Mouse (Mus musculus) fibroblast of lung, adult 2 months (primary cell): ENCODE measurements around the gene AI481877.
A peak's percentile ranks its signal among the peaks of the same experiment; 100 is the strongest.

Experiments used
- DNase-seq: peaks from one replicate; pipeline ENCODE4 v3.0.0-alpha.2; 2011; ENCODE audit warnings: low read depth

AI481877 gene

GRCm38 (mm10) chr4:59125053-59125452 is 13.7 kb downstream of the AI481877 start:
- no peak for DNase-seq

DNA sequence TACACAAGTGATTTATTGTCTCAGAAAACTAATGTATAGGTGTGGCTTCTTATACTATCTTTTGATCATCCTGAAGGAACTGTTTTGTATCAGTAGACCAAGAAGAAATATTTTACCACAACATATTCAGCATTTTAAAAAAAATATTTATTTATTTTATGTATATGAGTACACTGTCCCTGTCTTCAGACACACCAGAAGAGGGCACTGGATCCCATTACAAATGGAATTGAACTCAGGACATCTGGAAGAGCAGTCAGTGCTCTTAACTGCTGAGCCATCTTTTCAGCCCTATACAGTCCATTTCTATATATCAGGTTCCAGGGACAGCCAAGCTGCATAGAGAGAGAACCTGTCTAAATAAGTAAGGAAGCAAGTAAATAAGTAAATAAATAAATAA is 15.2 kb downstream of the AI481877 start:
- no peak for DNase-seq

GRCm38 (mm10) chr4:59117644-59118495 is 20.9 kb downstream of the AI481877 start:
- DNase-seq: no peak

GRCm38 (mm10) chr4:59108721-59109120 is 30.1 kb downstream of the AI481877 start:
- no peak for DNase-seq

GRCm38 (mm10) chr4:59107886-59108285 is 30.9 kb downstream of the AI481877 start:
- DNase-seq: no peak

GRCm38 (mm10) chr4:59106661-59107060 is 32.1 kb downstream of the AI481877 start:
- no peak for DNase-seq

GRCm38 (mm10) chr4:59104166-59104565 is 34.6 kb downstream of the AI481877 start:
- no peak for DNase-seq

DNA sequence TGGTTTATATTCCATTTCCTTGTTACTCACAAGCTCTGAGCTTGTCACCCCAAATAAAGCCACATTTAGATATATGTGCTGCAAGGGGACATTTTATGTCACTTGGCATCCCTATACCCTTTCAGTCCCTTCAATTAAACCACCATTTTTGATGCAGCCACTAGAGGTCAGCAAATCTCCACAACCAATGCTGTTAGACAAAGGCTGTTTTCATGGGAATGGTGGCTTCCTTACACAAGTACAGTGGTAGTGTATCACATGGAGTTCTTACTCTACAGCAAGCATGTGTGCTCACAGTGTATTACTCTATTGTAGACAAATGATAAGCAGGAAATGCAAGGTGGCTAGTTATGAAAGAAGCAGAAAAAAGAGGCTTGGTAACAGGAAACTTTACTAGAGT is 42.4 kb downstream of the AI481877 start:
- DNase-seq: peak; percentile 62

GRCm38 (mm10) chr4:59089391-59089790 is 49.4 kb downstream of the AI481877 start:
- no peak for DNase-seq

DNA sequence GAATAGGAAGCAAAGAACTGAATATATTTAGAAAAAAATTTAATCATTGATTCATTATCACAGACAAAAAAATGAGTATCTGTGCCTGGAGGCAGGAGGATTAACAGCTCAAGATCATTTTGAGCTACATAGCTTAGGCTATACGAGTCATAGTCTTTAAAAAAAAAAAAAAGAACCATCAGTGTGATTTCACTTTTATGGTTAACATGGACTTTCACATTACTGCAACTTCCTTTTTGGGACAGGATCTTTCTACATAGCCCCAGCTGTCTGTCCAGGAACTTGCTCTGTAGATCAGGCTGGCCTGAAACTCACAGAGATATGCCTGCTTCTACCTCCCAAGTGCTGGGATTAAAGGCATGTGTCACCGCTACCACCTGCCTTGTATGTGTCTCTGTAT is 55.4 kb downstream of the AI481877 start:
- DNase-seq: no peak

DNA sequence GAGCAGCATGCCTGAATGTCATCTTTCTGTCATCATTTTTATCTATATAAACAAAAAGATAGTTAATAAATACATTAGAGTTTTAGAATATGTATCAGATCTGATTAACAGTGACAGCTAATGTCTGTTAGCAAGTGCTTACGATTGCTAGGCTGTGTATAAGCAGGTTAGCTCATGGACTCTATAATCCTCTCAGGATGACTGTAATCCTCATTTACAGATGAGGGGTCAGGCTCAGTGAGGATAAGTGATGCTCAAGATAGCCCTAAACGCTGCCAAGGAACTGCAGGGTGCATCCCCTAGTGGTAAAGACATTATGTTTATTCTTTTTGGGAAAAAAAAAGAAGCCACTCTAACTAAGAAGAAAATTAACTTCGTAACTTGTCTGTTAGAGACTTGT is 69.5 kb downstream of the AI481877 start:
- DNase-seq: no peak

GRCm38 (mm10) chr4:59062526-59062925 is 76.3 kb downstream of the AI481877 start:
- DNase-seq: no peak

DNA sequence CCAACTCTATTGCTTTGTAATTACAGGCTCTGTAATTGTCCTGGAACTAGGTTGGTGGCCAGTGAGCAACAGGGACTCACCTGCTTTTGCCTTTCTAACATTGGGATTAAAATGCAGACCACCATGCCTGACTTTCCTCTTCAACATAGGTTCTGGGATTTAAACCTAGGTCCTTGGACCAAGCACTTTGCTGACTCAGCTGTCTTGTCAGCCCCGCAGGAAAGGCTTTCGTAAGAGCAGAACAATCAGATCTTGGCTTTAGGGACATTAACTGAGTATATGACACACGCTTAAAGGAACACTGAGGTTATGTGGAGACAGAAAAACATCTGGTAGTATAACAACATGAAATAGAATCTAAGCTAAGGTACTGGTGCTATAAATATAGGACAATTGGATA is 80.9 kb downstream of the AI481877 start:
- DNase-seq: no peak

DNA sequence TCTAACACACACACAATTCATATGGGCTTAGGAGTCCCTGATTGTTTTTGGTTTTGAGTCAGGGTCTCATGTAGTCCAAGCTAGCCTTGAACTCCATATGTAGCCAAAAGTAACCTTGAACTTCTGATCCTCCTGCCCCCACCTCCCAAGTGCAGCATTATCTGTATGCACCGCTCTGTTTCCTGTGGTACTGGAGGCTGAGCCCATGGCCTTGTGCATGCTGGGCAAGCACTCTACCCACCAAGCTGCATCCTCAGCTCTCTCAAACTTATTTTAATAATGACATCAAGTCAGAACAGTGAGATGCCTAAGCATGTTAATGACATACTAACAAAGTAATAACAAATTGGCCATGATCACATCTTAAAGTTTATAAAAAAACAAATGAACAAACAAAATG is 87.7 kb downstream of the AI481877 start:
- DNase-seq: no peak

- no peak for DNase-seq
Measured at GRCm38 (mm10) chr4:59047222-59047621, 91.6 kb downstream of the AI481877 start.

GRCm38 (mm10) chr4:59043891-59044290 is 94.9 kb downstream of the AI481877 start:
- no peak for DNase-seq

DNA sequence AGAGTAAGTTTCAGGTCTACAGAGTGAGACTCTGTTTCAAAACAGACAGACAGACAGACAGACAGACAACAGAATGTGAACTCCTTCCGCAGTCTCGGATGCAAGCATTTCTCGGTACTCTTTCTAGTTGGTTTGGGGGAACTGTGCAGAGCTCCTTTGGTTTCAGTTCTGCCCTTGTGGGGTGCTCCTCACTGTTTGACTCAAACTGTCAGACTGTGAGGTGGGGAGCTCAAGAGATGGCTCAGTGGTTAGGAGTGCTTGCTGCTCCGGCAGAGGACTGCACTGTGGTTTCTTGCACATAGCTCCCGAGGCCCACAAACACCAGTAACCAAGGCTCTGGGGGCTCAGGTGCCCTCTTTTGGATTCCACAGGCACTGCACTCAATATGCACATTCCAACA is 95.7 kb downstream of the AI481877 start:
- DNase-seq: no peak

DNA sequence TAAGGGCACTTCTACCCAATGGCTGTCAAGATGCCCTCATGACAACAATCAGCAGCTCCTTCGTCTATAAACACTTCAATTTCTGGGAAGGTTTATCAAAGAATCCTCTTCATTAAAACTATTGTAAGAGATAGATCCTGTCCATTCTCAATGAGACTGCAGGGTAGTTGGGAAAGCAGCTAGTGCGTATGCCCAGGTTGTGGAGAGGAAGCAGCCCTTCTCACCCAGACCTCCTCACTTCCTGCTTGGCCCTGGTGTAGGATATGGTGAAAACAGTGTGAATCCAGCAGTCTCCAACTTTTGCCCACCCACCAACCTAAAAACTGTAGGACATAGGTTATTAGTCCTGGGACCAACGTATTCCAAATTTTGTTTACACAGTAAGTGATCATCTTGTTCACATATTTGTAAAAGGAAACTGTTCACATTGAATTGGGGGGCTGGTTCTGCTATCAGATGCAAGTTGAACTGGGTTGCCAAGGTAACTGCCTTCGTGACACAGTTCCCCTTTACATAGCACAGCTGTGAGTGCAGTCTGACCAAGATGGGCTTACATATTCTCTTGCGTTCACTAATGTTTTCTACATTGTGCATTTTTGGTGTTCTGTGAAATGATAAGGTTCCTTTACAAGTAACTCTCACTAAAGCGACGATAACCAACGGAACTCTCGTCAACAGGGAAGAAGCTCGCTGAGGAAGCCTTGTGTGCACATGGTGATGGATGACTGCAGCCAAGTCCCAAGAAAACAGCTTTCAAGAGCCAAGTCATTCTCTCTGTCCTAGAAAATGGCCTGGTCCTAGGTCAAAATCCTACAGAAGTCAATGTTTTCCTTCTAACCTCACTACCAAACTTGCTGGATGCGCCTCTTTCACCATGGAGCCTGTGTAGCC is 98.1 kb downstream of the AI481877 start:
- DNase-seq: no peak

DNA sequence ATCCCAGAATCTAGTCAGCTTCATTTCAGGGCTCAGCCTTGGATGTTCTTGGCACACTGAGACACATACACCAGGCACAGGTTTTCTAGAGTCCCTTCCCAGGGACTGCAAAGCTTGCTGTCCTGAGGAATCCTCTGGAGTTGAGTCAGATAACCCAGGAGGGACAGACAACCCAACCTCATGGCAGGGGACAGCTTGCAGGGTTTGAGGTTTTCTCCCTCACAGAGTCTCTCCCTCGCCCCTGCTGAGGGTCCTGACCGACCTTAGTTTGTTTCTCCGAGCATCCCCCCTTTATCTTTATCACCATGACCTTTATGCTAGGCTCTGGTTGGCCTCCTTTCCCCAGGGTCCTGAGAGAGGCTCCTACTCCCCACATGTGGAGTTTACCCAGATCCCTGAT is 101.3 kb downstream of the AI481877 start:
- DNase-seq: no peak

- peak; percentile 63 for DNase-seq
Measured at GRCm38 (mm10) chr4:59036490-59037127, 102.2 kb downstream of the AI481877 start.

DNA sequence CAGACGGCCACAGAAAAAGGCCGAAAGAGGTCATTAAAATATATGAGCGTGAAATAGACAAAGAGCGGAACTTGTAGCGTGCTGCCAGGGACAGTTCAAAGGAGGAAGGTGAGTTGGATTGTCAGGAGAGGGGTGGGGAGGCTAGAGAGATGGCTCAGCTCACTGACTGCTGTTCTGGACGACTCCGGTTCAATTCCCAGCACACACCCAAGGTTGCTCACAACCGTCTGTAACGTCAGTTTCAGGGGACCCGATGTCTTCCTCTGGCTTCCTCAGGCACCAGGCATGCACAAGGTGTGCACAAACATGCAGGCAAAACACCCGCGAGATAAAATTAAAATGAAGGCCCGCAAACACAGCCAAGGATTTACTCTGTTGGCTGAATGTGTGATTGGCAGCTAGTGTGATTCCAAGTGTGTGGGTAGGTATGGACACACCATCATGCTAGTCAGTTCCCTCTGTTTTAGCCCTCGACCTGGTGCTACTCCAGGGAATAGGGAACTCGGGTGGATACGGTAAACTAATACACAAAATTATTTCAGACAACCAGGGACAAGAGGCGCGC is 102.9 kb downstream of the AI481877 start:
- DNase-seq: no peak
